Mouse (Mus musculus): ENCODE measurements at regions not wholly inside any gene's neighbourhood (a gene's known extent, or its start where the extent isn't known, plus 50 kb on each side); places are given as distances from the start of the nearest gene placed in this dataset.

GRCm38 (mm10) chr9:46423184-46423967 lies 103.6 kb upstream of the 4931429L15Rik start:
- H3K27ac ChIP-seq = no peak overlapping the region
- peaks cover 22% of the 10 kb centered on the region for H3K4me1 ChIP-seq
- no peak overlapping the region for H3K4me3 ChIP-seq (replicated peaks)
- no peaks in the 10 kb centered on the region for H3K36me3 ChIP-seq
- no peak overlapping the region for H3K9ac ChIP-seq
- H3K27me3 ChIP-seq = peaks cover 28% of the 10 kb centered on the region
- ATAC-seq (replicated peaks; ENCODE audit: low FRiP score) = no peak
- H3K4me2 ChIP-seq = no peak overlapping the region
- H3K9me3 ChIP-seq (replicated peaks) = no peaks in the 10 kb centered on the region
- 58% methylated on average over 12 of the region's 12 CpGs for WGBS

GRCm38 (mm10) chr9:46421688-46422274 lies 102.0 kb upstream of the 4931429L15Rik start:
- peaks cover 22% of the 10 kb centered on the region for H3K4me1 ChIP-seq
- H3K27me3 ChIP-seq = peaks cover 26% of the 10 kb centered on the region
- H3K4me3 ChIP-seq (replicated peaks) = no peak overlapping the region
- H3K9ac ChIP-seq = no peak overlapping the region
- H3K36me3 ChIP-seq = no peaks in the 10 kb centered on the region
- peak overlapping the region; percentile 62; the same call in 1 of the 2 replicates for H3K27ac ChIP-seq
- H3K4me2 ChIP-seq = peak overlapping the region; percentile 8; the same call in 1 of the 2 replicates
- H3K9me3 ChIP-seq (replicated peaks) = no peaks in the 10 kb centered on the region
- peak; percentile 89 for ATAC-seq (replicated peaks; ENCODE audit: low FRiP score)
- WGBS = 25% methylated on average over 7 of the region's 7 CpGs

GRCm38 (mm10) chr9:46411686-46412085 lies 91.9 kb upstream of the 4931429L15Rik start:
- no peak overlapping the region for H3K4me2 ChIP-seq
- H3K9me3 ChIP-seq (replicated peaks) = peaks cover 4% of the 10 kb centered on the region; the same call in 1 of the 2 replicates
- H3K4me1 ChIP-seq = no peaks in the 10 kb centered on the region
- H3K4me3 ChIP-seq (replicated peaks) = no peak overlapping the region
- no peaks in the 10 kb centered on the region for H3K27me3 ChIP-seq
- H3K9ac ChIP-seq = no peak overlapping the region
- no peak for ATAC-seq (replicated peaks; ENCODE audit: low FRiP score)
- no peaks in the 10 kb centered on the region for H3K36me3 ChIP-seq
- H3K27ac ChIP-seq = no peak overlapping the region
- 73% methylated on average over 10 of the region's 10 CpGs for WGBS

- no peaks in the 10 kb centered on the region for H3K4me1 ChIP-seq
- no peak overlapping the region for H3K27ac ChIP-seq
- H3K36me3 ChIP-seq = no peaks in the 10 kb centered on the region
- no peaks in the 10 kb centered on the region for H3K27me3 ChIP-seq
- WGBS = 76% methylated on average over 10 of the region's 10 CpGs
- H3K9ac ChIP-seq = no peak overlapping the region
- H3K9me3 ChIP-seq (replicated peaks) = peaks cover 4% of the 10 kb centered on the region; the same call in 1 of the 2 replicates
- no peak overlapping the region for H3K4me3 ChIP-seq (replicated peaks)
- ATAC-seq (replicated peaks; ENCODE audit: low FRiP score) = no peak
- H3K4me2 ChIP-seq = no peak overlapping the region
Observed at GRCm38 (mm10) chr9:46408776-46409175, 89.0 kb upstream of the 4931429L15Rik start.

- no peak overlapping the region for H3K9ac ChIP-seq
- WGBS = 75% methylated on average over 8 of the region's 8 CpGs
- no peaks in the 10 kb centered on the region for H3K4me1 ChIP-seq
- H3K9me3 ChIP-seq (replicated peaks) = no peaks in the 10 kb centered on the region
- no peak overlapping the region for H3K27ac ChIP-seq
- H3K4me3 ChIP-seq (replicated peaks) = no peak overlapping the region
- no peak for ATAC-seq (replicated peaks; ENCODE audit: low FRiP score)
- no peak overlapping the region for H3K4me2 ChIP-seq
- H3K36me3 ChIP-seq = no peaks in the 10 kb centered on the region
- no peaks in the 10 kb centered on the region for H3K27me3 ChIP-seq
Observed at GRCm38 (mm10) chr9:46406606-46407005, 86.8 kb upstream of the 4931429L15Rik start.

GRCm38 (mm10) chr9:46396591-46396990 lies 76.8 kb upstream of the 4931429L15Rik start:
- H3K4me1 ChIP-seq = 0 out of 2 replicates have a peak, but pooled peaks cover 4% of the 10 kb centered on the region

GRCm38 (mm10) chr9:46395156-46395765 lies 75.5 kb upstream of the 4931429L15Rik start:
- Histone ChIP-seq H3K4me2 (no peak overlapping the region), H3K9me3 (replicated peaks) (no peaks in the 10 kb centered on the region), H3K27ac (no peak overlapping the region), H3K4me1 (0 out of 2 replicates have a peak, but pooled peaks cover 4% of the 10 kb centered on the region), H3K36me3 (no peaks in the 10 kb centered on the region), H3K9ac (no peak overlapping the region), H3K4me3 (replicated peaks) (no peak overlapping the region), H3K27me3 (peaks cover 48% of the 10 kb centered on the region)
- ATAC-seq (replicated peaks; ENCODE audit: low FRiP score) = no peak
- WGBS = 52% methylated on average over 13 of the region's 14 CpGs

More at GRCm38 (mm10) chr9:46396591-46396990, 76.8 kb upstream of the 4931429L15Rik start:
- Histone ChIP-seq H3K4me3 (replicated peaks) (no peak overlapping the region), H3K36me3 (no peaks in the 10 kb centered on the region), H3K4me2 (no peak overlapping the region), H3K27ac (no peak overlapping the region), H3K27me3 (peaks cover 39% of the 10 kb centered on the region), H3K9me3 (replicated peaks) (no peaks in the 10 kb centered on the region), H3K9ac (no peak overlapping the region)
- ATAC-seq (replicated peaks; ENCODE audit: low FRiP score) = no peak
- WGBS = 84% methylated on average over 7 of the region's 7 CpGs

- H3K27ac ChIP-seq = no peak overlapping the region
- no peak overlapping the region for H3K9ac ChIP-seq
- H3K4me2 ChIP-seq = no peak overlapping the region
- no peak overlapping the region for H3K4me3 ChIP-seq (replicated peaks)
- peaks cover 48% of the 10 kb centered on the region for H3K27me3 ChIP-seq
- no peaks in the 10 kb centered on the region for H3K36me3 ChIP-seq
- H3K9me3 ChIP-seq (replicated peaks) = no peaks in the 10 kb centered on the region
- ATAC-seq (replicated peaks; ENCODE audit: low FRiP score) = no peak
- H3K4me1 ChIP-seq = peaks cover 10% of the 10 kb centered on the region
- 81% methylated on average over 7 of the region's 7 CpGs for WGBS
Observed at GRCm38 (mm10) chr9:46394239-46394638, 74.5 kb upstream of the 4931429L15Rik start.

- Histone ChIP-seq H3K4me3 (replicated peaks) (no peak overlapping the region), H3K4me2 (peak overlapping the region; percentile 38), H3K4me1 (peaks cover 16% of the 10 kb centered on the region), H3K27ac (no peak overlapping the region), H3K27me3 (peaks cover 48% of the 10 kb centered on the region), H3K9ac (no peak overlapping the region), H3K9me3 (replicated peaks) (no peaks in the 10 kb centered on the region), H3K36me3 (no peaks in the 10 kb centered on the region)
- ATAC-seq (replicated peaks; ENCODE audit: low FRiP score) = no peak; the same call in 1 of the 2 replicates
- WGBS = 6% methylated on average over 23 of the region's 23 CpGs
Observed at GRCm38 (mm10) chr9:46392641-46393321, 73.0 kb upstream of the 4931429L15Rik start.

- WGBS = 14% methylated on average over 9 of the region's 9 CpGs
- ATAC-seq (replicated peaks; ENCODE audit: low FRiP score) = peak; percentile 61
- H3K27me3 ChIP-seq = peaks cover 34% of the 10 kb centered on the region
- H3K9ac ChIP-seq = peak overlapping the region; percentile 22; the same call in 1 of the 2 replicates
- no peaks in the 10 kb centered on the region for H3K9me3 ChIP-seq (replicated peaks)
- H3K4me1 ChIP-seq = peaks cover 16% of the 10 kb centered on the region
- no peaks in the 10 kb centered on the region for H3K36me3 ChIP-seq
- H3K4me2 ChIP-seq = peak overlapping the region; percentile 67
- H3K27ac ChIP-seq = no peak overlapping the region
- peak overlapping the region; percentile 44 for H3K4me3 ChIP-seq (replicated peaks)
Observed at GRCm38 (mm10) chr9:46389741-46390140, 70.0 kb upstream of the 4931429L15Rik start.

- Histone ChIP-seq H3K27me3 (peaks cover 28% of the 10 kb centered on the region), H3K4me2 (peak overlapping the region; percentile 67), H3K9ac (peak overlapping the region; percentile 22; the same call in 1 of the 2 replicates), H3K4me3 (replicated peaks) (peak overlapping the region; percentile 44), H3K36me3 (no peaks in the 10 kb centered on the region), H3K27ac (no peak overlapping the region), H3K9me3 (replicated peaks) (no peaks in the 10 kb centered on the region), H3K4me1 (peaks cover 16% of the 10 kb centered on the region)
- peak; percentile 38; the same call in 1 of the 2 replicates for ATAC-seq (replicated peaks; ENCODE audit: low FRiP score)
- WGBS = 33% methylated on average over 17 of the region's 17 CpGs
Observed at GRCm38 (mm10) chr9:46388677-46389676, 69.2 kb upstream of the 4931429L15Rik start.

Data from kidney, embryonic 15.5 days (tissue).